Mouse (Mus musculus): ENCODE data around the gene Gpr15. TPM values are rescaled to one million over a fixed set of nuclear protein-coding genes. Genes with fewer than 3 reads are reported as not detected.
A peak's percentile ranks its signal among the peaks of the same experiment; 100 is the strongest.

The Gpr15 gene
- total RNA-seq (2021) = not detected
- long read RNA-seq, experiment 1 = 0 reads
- long read RNA-seq, experiment 2 = 0 reads

DNA sequence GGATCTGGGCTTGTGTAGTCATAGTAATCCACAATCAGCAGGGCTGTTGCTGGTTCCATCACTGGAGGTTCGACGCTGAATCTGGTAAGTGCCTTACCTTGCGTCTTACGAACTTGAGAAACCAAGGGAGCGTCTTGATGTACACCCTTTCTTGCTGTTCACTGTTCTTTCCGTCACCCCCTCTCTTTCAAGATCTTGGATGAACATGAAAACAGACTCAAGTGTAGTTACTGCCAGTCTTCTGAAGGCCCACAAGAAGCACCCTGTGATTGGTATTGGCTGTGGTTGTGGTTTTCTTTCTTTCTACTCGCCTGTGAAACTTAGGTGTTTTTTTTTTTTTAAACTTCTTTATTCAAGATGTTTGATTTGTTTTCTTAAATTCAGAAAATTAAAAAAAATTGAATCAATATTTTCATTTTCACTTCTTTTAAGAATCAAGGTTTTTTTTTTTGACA is at the start of gene Gpr15:
TSS of gene Gpr15 (minus strand) at position 405 of the 455 bp plus-strand sequence.
- DNase-seq (ENCODE audit: low spot score) = no peak

DNA sequence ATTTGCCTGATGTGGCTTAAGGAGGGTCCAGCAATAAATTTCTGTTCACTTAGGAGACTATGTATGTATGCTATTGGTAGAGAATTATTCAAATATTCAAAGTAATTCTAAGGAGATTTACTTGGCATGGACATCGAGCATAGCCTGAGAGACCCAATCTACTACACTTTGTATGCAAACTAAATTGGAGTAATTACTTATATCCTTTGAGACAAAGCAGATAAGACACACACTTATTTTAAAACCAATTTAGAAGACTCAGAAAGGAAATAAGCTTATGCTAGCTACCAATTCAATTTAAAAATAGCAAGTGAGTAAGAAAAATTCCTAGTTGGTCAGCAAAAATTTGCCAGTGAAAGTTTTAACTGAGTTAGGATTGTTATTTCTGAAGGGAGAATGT is 44.2 kb upstream of the Gpr15 start, which contains the start of gene Olfr172:
TSS of gene Olfr172 (minus strand) at position 101 of the 400 bp plus-strand sequence.
- no peak for DNase-seq (ENCODE audit: low spot score)

DNA sequence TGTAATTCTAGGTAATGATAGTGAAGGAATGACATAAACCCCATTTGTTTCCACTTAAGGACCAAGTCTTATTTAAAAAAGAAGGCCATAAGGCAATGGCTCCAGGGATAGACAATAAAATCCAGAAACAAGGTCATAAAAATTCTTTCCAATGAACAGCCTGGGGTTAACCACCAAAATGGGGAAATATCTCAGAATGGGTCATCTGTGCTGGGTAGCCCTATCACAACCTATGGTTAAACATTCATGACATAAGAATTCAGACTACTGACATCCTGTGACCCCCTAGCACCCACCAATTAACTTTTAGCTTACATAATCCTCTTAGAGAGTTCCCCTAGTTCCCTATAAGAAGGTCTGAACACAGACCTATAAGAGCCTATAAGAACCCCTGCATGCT is 37.3 kb upstream of the Gpr15 start:
- DNase-seq (ENCODE audit: low spot score) = no peak

DNA sequence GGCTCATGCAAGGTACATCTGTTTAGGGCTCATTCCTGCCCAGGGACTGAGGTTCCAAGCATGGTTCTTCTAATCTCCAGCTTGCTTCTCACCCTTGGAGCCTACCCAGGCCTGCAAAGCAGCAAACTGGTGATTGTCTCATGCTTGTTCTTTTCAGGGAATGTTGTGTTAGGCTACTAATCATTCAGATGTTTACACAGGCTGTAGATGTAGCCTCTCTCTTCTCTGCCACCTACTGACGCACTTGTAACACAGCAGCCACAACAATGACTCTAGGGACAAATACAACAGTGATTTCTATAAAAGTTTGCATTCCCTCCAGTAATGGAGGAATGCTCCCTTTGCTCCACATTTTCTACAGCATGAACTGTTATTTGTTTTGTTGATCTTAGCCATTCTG is 32.4 kb upstream of the Gpr15 start:
- DNase-seq (ENCODE audit: low spot score) = no peak

DNA sequence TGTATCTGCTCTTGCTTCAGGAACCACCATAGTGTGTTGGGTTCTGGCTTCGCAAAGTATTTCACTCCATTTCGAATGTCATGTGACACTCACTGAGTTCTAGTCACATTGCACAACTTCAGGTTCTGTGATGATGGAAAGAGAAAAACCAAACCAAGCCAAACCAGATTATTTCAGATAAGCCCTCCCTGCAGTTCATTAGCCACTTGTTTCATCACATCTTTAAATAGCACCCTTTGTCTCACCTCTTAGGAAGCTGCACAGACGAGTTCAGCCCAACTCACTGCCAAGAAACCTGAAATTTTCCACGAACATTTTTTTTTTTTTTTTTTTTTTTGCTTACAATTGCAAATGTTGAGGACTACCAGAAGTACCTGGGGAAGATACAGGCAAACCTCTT is 27.8 kb upstream of the Gpr15 start:
- no peak for DNase-seq (ENCODE audit: low spot score)

DNA sequence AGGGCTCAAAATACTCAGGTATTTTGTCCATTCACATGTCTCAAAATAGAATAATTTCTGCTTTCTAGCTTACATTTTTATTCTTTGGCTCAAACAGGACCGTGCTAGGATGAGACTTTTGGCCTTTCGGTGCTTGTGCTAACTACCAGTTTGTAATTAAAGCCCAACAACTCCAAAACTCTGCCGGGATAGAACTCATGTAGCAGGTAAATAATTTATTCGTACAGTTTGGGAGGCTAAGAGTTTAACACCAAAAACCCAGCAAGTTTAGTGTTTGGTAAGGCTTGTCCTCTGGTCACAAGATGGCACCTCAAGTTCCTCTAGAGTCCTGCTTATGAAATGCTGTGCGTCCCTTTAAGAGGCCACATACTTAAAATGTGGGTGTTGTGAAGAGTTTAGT is 21.9 kb upstream of the Gpr15 start:
- no peak for DNase-seq (ENCODE audit: low spot score)

DNA sequence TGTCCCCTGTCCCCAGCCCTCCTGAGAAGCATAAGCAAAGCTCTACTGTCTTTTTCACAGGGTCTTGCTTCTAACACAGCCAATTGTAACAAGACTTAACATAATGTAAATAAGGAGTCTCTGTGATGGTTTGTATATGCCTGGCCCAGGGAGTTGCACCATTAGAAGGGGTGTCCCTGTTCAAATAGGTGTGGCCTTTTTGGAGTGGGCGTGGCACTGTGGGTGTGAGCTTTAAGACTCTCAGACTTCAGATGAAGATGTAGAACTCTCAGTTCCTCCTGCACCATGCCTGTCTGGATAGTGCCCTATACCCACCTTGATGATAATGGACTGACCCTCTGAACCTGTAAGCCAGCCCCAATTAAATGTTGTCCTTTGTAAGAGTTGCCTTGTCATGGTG is 19.9 kb upstream of the Gpr15 start:
- no peak for DNase-seq (ENCODE audit: low spot score)

DNA sequence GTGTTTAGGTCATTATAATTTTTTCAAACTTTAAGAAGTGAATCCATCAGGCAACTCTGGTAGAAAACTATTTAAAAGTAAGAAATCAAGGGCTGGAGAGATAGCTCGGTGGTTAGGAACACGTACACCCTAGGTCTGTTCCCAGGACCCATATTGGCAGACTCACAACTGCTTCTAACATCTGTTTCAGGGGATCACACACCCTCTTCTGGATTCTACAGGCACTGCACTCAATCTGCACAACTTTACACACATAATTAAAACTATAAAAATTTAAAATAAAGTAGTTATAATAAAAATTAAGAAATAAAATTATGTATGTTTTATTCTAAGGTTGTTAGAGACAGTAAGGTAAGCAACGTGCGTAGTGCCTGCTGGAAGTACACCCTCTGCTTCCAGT is 19.3 kb upstream of the Gpr15 start:
- DNase-seq (ENCODE audit: low spot score) = no peak

DNA sequence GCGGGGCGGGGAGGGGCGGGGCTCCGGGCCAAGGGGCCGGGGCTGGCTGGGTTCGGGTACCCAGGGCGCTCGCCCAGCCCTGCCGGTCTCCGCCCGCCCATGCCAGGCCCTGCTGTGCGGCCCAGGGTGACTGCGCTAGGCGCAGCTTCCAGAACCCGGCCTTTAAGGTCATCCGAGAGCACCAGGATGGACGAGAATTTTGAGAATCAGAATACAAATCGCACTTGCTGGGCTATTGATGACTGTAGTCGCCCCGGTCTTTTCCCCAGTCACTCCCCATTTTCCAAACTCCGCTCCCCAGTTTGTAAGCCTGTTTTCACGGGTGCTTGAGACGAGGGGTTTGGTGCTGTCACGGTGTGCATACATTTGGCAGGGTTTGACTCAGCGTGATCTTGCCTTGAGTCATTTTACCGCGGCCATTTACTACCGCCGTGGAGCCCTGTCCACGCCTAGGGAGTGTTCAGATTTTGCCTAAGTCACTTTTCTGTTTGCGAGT is 9.4 kb upstream of the Gpr15 start:
- no peak for DNase-seq (ENCODE audit: low spot score)

DNA sequence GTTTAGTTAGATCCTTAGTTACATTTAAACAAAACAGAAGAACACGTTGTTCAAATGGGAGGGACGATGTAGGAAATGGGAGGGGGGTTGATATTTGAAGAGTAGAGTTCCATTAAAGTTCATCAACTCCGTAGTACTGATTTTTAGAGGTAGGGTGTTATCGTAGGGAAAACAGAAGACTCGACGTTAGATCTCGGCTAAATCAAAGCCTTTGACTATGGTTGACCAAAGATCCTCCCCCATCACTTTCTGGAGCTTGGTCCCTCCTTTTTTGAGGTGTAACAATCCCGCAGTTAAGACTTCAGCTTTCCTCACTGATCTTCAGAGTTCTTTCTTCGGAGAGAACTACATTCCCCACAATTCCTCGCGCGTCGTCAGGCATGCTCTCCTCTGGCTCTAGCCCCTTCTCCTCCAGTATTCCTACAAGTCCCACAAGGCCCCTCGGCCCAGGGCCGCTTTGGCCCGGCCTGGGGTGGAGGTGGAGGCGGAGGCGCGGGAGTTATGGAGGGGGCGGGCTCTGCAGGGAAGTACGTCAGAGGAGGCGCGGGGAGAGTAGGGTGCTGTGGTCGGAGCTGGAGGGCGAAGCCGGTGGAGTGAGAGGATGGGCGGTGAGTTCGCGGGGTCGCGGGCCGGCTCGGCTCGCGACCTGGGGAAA is 8.7 kb upstream of the Gpr15 start, which contains the start of gene Cldnd1:
TSS of gene Cldnd1 (plus strand) at position 434 of the 655 bp plus-strand sequence.
- peak; percentile 96 for DNase-seq (ENCODE audit: low spot score)

DNA sequence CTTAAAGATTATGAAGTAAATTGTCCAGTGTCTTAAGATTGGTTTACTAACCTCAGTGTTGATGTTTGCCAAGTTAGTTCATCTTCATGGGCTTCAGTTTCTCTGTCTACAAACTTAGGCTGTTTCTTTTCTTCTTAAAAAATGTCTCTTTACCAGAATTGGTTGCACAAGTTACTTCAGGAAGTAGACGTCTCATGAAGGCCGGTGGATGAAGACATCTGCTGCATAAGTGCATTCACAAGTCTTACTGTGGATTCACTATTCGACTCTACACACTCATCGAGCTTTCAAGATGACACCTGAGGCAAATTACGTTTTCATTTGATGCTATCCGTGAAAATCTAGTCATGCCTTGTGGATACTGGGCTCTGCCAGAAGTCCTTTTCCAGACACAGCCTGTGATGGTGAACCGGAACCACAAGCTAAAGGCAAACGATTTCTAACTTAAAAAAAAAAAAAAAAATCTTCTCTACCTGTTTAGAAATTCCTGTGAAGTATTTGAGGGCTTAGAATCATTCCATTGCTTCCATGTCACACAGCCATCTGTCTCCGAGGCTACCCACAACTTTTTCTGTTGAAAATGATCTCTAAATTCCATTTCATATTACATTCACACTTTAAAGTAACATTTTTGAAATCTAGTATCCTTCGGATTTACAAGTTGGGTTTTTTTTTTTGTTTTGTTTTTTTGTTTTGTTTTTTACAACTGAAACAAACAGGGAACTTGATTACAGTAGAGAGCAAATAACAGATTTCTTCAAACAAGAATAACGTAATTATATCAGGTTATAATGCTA is 8.0 kb upstream of the Gpr15 start:
- DNase-seq (ENCODE audit: low spot score) = no peak

DNA sequence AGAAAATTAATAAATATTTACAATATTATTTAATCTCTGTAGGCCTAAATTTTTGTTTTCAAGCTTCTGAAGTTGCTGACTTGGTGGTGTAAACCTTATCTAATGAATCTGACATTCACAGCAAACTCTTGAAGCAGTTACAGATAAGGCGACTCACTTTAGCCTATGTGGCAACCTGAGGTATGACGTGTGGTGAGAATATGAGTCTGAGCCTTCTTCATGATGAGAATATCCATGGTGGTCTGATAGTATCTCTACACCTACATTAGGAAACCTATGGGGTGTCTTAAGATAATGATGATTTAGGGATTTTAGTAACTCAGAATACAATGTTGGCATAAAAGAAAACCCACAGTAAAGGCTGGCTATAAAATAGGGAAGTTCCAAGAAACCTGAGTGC is 3.4 kb upstream of the Gpr15 start:
- DNase-seq (ENCODE audit: low spot score) = no peak

DNA sequence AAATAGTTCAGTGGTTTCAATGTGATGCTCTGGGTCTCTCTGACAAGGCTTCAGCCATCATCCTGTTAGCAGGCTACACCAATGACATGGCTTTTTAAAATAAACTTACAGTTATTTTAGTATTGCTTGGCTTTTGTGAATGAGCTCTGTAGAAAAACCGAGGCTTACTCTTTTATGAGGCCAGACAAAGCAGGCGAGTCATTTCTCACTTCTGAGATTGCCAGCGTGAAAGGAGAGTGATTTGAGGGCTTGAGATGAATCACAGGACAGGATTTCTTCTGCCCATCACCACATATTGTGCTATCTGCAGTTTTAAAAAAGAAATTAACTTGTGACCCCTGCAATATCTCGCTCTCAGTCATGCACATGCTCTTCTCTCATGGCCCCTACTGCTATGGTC is 3.9 kb downstream of the Gpr15 start:
- DNase-seq (ENCODE audit: low spot score) = no peak

DNA sequence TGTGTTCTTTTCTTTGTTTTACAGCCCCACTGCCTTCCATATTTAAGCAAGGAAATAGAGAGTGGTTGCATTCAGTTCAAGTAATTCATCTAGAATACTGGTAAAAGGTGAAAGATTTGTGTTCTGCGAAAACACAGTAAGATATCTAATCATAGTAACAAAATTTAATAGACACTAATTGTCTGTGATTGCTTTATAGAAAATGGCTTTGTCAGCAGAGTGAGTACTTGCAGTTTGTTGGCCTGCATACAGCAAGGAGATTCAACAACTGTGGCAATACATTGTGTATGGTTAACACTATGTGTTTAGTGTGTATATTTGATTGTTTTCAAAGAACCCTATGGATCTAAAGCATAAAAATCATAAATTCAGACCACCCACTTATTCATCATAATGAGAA is 5.7 kb downstream of the Gpr15 start:
- DNase-seq (ENCODE audit: low spot score) = no peak

DNA sequence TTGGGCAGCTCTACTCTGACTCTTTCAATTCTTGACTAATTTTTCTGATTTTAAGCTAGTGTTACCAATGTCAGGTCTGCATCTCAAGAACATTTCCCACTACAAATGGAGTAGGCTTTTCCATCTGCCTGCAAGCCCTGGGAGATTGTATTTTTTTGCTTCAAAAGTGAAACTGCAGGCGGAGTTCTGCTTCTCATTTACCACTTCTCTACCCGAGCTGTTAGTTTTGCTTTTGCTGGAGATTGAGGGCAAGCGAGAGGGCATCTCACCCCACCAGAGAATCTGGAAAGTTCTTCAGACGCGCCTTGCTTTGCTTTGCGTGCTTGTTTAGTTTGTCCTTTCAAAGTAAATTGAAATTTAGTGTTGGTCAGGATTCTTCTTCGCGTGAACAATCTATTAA is 6.6 kb downstream of the Gpr15 start:
- DNase-seq (ENCODE audit: low spot score) = no peak

DNA sequence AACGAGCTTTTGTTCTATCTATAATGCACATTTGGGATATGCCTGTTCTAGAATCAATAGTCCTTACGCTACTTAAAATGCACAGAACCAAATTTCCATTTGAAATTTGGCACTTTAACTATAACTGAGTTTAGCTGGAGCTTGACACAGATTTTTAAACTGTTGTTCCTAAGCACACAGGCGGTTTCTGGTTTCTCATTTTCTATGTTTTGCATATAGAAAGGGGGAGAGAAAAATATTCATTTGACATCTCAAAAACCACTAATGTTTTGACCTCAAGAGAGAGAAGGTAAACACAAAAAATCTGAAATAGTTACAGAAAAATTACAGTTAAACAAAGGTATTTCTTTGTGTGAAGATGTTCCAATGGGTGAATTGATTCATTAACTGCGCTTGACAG is 9.3 kb downstream of the Gpr15 start:
- DNase-seq (ENCODE audit: low spot score) = no peak

DNA sequence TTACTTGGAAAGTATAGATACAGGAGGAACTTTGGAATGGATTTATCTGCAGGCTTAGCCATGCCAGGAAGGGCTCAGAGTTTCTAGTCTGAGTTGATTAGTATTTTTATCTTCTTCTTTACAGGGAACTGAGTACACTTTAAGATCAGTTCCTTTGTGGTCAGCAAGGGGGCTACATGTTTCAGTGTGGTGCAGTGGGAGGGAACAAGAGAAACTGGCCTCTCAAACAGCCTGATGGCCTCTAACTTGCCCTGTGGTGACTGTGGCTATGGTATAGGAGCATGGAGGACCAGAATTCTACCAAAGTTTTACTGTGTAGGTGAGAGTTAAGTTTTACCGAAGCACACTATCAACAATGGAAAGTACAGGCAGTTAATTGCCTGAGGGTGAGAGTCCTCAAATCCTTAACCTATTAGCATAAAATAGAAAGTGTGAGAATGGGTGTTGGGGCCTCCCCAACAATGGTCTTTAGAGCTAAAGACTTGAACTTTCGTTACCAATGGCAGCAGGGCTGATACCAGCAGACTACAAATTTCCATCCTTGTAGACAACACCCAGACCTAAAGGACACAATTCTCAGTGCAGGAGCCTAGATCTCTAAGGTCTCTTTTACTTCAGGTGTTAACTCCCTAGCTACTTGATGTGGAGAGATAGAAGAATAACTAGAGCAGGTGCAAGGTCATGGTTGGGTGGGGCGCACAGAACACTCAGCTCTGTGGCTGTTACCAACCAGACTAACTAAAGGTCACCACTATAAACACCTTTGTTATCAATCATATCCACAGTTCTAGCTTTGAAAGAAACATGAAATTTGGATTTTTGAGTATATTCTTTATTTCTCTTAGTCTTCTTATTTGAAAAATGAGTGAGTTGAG is 10.0 kb downstream of the Gpr15 start:
- DNase-seq (ENCODE audit: low spot score) = no peak

DNA sequence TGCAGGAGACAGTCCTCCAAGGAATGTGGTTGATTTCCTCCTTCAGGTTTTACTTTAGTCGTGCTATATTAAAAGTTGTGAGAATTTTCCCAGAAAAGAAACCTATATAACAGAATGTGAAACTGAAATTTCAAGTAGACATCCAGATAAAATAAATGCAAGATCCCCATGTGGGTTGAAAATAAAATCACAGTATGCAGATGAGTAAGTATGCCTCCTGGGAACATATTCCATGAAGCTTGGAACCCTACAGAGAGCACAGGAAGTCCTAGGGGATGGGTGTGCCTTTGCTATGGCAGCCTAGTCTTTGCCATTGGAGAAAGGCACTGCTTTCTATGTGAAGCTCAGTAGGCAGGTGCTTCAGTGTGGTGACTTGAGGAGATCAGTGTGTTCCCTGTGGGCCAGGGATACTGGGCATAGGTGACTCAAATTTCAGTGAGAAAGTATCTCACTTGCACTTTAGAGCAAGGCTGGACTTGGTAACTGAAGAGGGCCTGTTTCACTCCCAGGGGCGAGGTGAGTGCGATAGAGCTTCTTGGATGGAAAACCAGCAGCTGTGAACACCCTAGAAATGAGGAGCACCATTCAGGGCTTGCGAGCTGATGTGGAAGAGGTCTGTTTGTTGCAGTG is 11.5 kb downstream of the Gpr15 start:
- DNase-seq (ENCODE audit: low spot score) = peak; percentile 59

DNA sequence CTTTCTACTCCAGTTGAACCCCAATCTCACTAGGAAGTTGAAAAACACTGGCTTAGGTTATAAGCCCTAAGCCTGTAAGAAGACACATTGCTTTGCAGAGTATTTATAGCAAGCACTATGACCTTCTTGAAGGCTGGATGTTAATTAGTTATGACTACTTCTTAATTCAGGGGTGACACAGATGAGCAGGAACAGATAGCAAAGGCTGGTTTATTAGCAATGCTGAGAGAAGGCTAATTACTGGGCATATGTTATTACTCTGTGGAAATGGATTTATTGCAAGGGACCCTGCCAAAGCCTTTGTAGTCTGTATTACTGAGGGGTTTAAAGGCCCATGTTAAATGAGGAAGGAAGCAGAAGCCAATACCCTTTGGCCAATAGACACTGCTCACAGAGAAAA is 13.9 kb downstream of the Gpr15 start:
- no peak for DNase-seq (ENCODE audit: low spot score)

DNA sequence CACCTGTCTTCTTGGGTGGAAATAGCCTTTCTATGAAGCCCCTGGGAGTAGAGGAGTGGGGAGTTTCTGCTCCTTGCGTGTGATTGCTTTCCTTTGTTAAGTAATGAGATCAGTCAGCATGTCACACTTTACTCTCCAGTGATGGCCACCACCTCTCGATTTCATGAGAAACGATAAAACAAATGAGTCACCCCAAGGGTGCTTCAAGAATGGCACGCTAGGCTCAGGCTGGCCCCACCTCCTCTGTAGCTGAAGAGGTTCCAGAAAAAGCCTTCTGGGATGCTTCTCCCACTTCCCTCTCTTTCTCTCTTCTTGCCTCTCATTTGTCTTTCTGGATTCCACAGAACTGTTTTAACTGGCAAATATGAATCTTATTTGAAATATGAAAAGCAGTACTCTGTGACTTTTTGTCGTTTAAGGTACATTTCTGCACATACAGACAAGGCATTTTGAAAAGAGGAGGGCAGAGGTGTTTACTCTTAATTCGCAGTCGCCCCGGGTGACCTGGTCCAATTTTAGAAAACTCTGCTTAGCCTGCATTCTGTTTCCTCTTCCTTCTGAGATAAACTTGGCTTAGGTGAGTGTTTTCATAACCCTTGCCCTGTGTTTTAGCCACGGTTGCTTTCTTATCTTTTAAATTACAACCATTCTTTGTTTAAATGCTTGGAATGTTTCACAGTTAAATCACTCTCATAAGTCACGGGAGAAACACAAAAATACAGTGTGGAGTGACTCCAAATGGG is 15.3 kb downstream of the Gpr15 start:
- no peak for DNase-seq (ENCODE audit: low spot score)

Measured in gastrocnemius, adult 18-20 months (tissue).